Mouse (Mus musculus) inflammation-experienced regulatory T-cells, adult 6 months (primary cell): ENCODE measurements around the gene Olfr1249. TPM values are rescaled to one million over a fixed set of nuclear protein-coding genes. Genes with fewer than 3 reads are reported as not detected.
"Not testable (repeated sequence)": the region's sequence is repeated elsewhere in the genome, so short reads cannot be mapped to it uniquely, and the experiment has no call there.

Source experiments
- ATAC-seq: one replicate; pipeline ENCODE4 v1.8.0; 2017
- polyA plus RNA-seq, 3 experiments: library from polyadenylated mRNA; unstranded; fragments of 100-300 nt; shearing (Covaris generic); gene quantifications; one replicate each; pipeline ENCODE4 v1.2.1; 2017

The Olfr1249 gene
- not detected for polyA plus RNA-seq

DNA sequence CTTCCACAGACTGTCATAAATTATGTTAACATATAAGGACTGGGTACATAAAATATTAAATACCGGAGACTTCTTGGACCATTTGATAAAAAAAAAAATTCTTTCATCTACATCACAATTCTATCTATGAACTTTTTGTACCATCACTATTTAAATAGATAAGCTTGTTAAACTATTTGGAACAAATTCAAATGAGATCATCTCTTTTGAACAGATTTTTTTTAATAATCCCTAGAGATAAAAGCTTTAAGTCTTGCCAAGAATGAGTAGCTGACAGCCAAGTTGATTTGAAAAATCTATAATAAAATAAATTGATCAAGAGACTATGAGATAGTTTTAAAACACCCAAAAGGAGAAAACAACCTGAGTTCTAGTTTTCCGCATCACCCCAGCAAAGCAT lies at the start of gene Olfr1249:
Gene Olfr1249 (minus strand): TSS at position 101 of the 400 bp plus-strand sequence.
- no peak for ATAC-seq

DNA sequence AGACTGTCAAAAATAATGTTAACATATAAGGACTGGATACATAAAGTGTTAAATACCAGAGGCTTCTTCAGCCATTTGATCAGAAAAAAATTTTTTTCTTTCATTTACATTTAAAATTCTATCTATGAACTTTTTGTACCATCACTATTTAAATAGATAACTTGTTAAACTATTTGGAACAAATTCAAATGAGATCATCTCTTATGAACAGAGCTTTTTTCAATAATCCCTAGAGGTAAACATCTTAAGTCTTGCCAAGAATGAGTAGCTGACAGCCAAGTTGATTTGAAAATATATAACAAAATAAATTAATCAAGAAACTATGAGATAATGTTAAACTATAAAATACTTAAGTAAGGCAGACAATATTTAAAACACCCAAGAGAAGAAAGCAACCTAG lies 37.1 kb upstream of the Olfr1249 start, which contains the start of gene Olfr1251:
Gene Olfr1251 (minus strand): TSS at position 101 of the 400 bp plus-strand sequence.
- ATAC-seq, result no peak

DNA sequence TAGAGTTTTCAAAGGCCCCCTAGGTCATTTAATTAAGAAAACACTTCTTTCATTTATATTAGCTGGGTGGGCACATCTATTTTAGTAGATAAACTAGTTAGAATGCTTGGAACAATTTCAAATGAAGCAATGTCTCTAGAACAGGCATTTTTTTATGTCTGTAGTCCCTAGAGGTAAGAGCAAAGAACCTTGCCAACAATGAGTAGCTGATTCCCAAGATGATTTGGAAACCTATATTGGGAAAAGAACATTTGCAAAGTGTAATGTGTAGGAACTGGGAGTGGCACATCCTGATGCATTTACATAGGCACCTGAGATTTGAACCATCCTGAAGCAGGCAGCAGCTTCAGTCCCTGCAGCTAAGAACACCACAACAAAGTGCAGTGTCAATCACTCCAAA lies 26.6 kb upstream of the Olfr1249 start, which contains the start of gene Olfr1250:
Gene Olfr1250 (minus strand): TSS at position 101 of the 400 bp plus-strand sequence.
- ATAC-seq, result no peak

DNA sequence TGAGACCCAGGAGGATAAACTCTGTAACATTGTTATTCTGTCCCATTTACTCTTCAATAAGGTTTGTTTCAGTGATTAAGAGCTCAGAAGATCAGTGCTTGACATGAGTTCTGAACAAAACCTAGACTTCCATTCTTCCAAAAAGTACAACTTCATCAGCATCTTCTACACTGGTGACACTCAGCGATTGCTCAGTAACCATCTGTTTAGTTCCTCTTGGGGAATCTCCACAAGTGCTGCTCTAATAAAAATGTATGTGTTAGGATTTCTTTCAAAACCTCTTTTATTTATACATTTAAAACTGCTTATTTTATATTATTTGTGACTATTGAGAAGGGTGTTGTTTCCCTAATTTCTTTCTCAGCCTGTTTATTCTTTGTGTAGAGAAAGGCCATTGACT lies 16.6 kb downstream of the Olfr1249 start, which contains the start of gene Olfr1248:
Gene Olfr1248 (minus strand): TSS at position 101 of the 400 bp plus-strand sequence.
- not testable (repeated sequence) for ATAC-seq

DNA sequence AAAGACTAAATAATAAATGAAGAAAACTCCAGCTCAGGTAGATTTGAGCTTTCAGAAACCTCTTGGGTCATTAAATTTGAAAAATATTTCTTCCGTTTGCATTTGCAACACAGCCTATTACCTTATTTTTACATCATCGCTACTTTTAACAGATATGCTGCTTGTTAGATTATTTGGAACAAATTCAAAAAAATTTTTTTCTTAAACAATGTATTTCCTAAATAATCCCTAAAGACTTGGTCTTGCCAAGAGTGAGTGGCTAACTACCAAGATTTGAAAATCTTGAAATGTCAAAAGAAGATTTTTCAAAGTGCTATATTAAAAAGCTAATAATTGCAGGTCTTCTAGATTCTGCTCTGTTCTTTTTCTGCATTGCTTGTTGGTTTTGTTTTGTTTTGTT lies 20.8 kb downstream of the Olfr1249 start, which contains the start of gene Olfr1247:
Gene Olfr1247 (minus strand): TSS at position 101 of the 400 bp plus-strand sequence.
- ATAC-seq, result no peak

DNA sequence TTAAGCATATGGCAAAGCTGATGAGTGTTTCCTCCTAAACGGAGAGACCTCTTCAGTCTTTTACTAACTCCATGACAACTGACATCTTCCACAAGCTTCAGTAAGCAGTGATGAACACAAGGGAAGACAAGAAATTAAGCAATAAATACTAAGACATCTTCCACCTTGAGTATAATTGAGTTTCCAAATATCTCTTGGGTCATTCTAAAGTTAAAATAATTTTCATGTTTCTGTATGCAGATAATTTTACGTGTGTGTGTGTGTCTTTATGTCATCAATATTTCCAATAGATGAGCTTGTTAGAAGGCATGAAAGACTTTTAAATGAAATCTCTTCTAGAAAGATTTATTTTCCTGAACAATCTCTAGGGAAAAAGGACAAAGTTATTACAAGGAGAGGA lies 41.7 kb downstream of the Olfr1249 start, which contains the start of gene Olfr1246:
Gene Olfr1246 (minus strand): TSS at position 101 of the 400 bp plus-strand sequence.
- ATAC-seq, result no peak

Other genes starting within 250 kb of the Olfr1249 start
- gene Olfr1238, start 225.3 kb downstream of the Olfr1249 start, polyA plus RNA-seq, result under 1 TPM in 1 of 3 experiments, not detected in 2; 0.48 TPM
- gene Olfr1239, start 214.6 kb downstream of the Olfr1249 start, polyA plus RNA-seq, result not detected
- gene Olfr1240, start 192.0 kb downstream of the Olfr1249 start, polyA plus RNA-seq, result not detected
- gene Olfr1241, start 147.9 kb downstream of the Olfr1249 start, polyA plus RNA-seq, result not detected
- not detected for gene Olfr1242, start 136.6 kb downstream of the Olfr1249 start, polyA plus RNA-seq
- gene Olfr1243, start 103.5 kb downstream of the Olfr1249 start, polyA plus RNA-seq, result not detected
- gene Olfr1245, start 56.5 kb downstream of the Olfr1249 start, polyA plus RNA-seq, result not detected
- not detected for gene Olfr1246, start 41.8 kb downstream of the Olfr1249 start, polyA plus RNA-seq
- under 1 TPM in 1 of 3 experiments, not detected in 2; 0.07 TPM for gene Olfr1247, start 20.9 kb downstream of the Olfr1249 start, polyA plus RNA-seq
- not detected for gene Olfr1248, start 16.7 kb downstream of the Olfr1249 start, polyA plus RNA-seq
- gene Olfr1250, start 26.5 kb upstream of the Olfr1249 start, polyA plus RNA-seq, result not detected
- gene Olfr1251, start 37.0 kb upstream of the Olfr1249 start, polyA plus RNA-seq, result not detected
- gene Olfr1252, start 90.0 kb upstream of the Olfr1249 start, polyA plus RNA-seq, result not detected
- not detected for gene Olfr1253, start 122.1 kb upstream of the Olfr1249 start, polyA plus RNA-seq
- gene Olfr1254, start 158.6 kb upstream of the Olfr1249 start, polyA plus RNA-seq, result not detected
- gene Olfr1255, start 177.1 kb upstream of the Olfr1249 start, polyA plus RNA-seq, result not detected
- gene Olfr1256, start 206.6 kb upstream of the Olfr1249 start, polyA plus RNA-seq, result not detected
- not detected for gene Olfr48, start 213.2 kb upstream of the Olfr1249 start, polyA plus RNA-seq
- gene Olfr1257, start 243.5 kb upstream of the Olfr1249 start, polyA plus RNA-seq, result not detected